Mouse (Mus musculus) C2C12 (cell line): ENCODE results near the gene Mien1. TPM values are rescaled to one million over a fixed set of nuclear protein-coding genes. Genes with fewer than 3 reads are reported as not detected.

Source experiments
- H3K27me3 ChIP-seq: one replicate; pipeline ENCODE4 v1.6.1; 2011; ENCODE audit not compliant: control insufficient read depth, insufficient read depth, insufficient read length
- H3K36me3 ChIP-seq: one replicate; pipeline ENCODE4 v1.6.1; 2011; ENCODE audit not compliant: control insufficient read depth, insufficient read depth
- H3K4me3 ChIP-seq: one replicate; pipeline ENCODE4 v1.5.1; 2011; ENCODE audit warnings: mild to moderate bottlenecking, control low read depth; ENCODE audit not compliant: poor library complexity, insufficient read depth, severe bottlenecking
- H3K79me2 ChIP-seq: one replicate; pipeline ENCODE4 v1.6.1; 2011; ENCODE audit not compliant: control insufficient read depth, insufficient read depth
- H3K79me3 ChIP-seq: one replicate; pipeline ENCODE4 v1.6.1; 2011; ENCODE audit warnings: low read depth, control low read depth
- H3ac ChIP-seq: one replicate; pipeline ENCODE3; 2011; ENCODE audit warnings: low read depth; ENCODE audit not compliant: control insufficient read depth, insufficient read length
- CEBPB ChIP-seq: IDR thresholded peaks from one replicate; pipeline ENCODE4 v1.6.1; 2011; ENCODE audit warnings: low read depth, mild to moderate bottlenecking, control low read depth, moderate library complexity
- CTCF ChIP-seq: IDR thresholded peaks from one replicate; pipeline ENCODE4 v1.5.1; 2011; ENCODE audit not compliant: control insufficient read depth, insufficient read depth, insufficient read length
- FOSL1 ChIP-seq: IDR thresholded peaks from one replicate; pipeline ENCODE4 v1.8.0; 2011; ENCODE audit warnings: mild to moderate bottlenecking, low read length; ENCODE audit not compliant: poor library complexity, insufficient read depth, severe bottlenecking
- MAX ChIP-seq: IDR thresholded peaks from one replicate; pipeline ENCODE4 v1.6.1; 2011; ENCODE audit warnings: mild to moderate bottlenecking, control low read depth
- MYOD1 ChIP-seq: IDR thresholded peaks from one replicate; pipeline ENCODE4 v1.6.1; 2011; ENCODE audit warnings: low read depth; ENCODE audit not compliant: control insufficient read depth, insufficient read length
- MYOG ChIP-seq: IDR thresholded peaks from one replicate; pipeline ENCODE4 v1.6.1; 2011; ENCODE audit not compliant: control insufficient read depth, insufficient read length; ENCODE audit errors: extremely low read depth
- USF1 ChIP-seq: IDR thresholded peaks from one replicate; pipeline ENCODE4 v1.6.1; 2011; ENCODE audit warnings: low read depth, mild to moderate bottlenecking, control low read depth, moderate library complexity
- polyA plus RNA-seq: library from polyadenylated mRNA; unstranded; fragments of >200 nt; fragmentation: generic; extraction: Trizol; gene quantifications from one replicate; pipeline ENCODE4 v1.2.1, GENCODE M21; 2012; ENCODE audit warnings: missing spikeins

The Mien1 gene
- polyA plus RNA-seq, 1 experiment, result 73.7 TPM

DNA sequence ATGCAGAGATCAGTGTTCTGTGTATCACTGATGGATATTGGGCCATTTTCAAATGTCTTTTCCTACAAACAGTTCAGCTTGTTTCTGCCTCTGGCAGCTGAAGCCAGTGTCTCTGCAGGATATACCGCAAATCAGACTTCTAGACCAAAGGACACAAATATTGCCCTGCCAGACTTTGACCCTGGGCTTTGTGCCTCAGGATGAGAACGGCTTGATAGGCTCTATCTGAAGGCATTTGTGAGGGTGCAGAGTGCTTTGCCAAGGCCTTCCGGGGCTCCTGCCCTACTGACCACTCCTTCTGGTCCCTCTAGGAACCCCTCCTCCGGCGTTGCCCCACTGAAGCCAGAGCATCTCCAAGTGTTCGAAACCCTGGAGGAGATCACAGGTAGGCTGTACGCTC is 12.2 kb downstream of the Mien1 start:
- TF ChIP-seq MAX, result no peak
- TF ChIP-seq FOSL1, result no peak
- H3ac ChIP-seq, result no peak overlapping the region
- H3K27me3 ChIP-seq, result no peaks in the 10 kb centered on the region
- H3K36me3 ChIP-seq, result peaks cover 42% of the 10 kb centered on the region
- no peaks in the 10 kb centered on the region for H3K79me2 ChIP-seq
- H3K79me3 ChIP-seq, result no peaks in the 10 kb centered on the region
- no peak overlapping the region for H3K4me3 ChIP-seq

DNA sequence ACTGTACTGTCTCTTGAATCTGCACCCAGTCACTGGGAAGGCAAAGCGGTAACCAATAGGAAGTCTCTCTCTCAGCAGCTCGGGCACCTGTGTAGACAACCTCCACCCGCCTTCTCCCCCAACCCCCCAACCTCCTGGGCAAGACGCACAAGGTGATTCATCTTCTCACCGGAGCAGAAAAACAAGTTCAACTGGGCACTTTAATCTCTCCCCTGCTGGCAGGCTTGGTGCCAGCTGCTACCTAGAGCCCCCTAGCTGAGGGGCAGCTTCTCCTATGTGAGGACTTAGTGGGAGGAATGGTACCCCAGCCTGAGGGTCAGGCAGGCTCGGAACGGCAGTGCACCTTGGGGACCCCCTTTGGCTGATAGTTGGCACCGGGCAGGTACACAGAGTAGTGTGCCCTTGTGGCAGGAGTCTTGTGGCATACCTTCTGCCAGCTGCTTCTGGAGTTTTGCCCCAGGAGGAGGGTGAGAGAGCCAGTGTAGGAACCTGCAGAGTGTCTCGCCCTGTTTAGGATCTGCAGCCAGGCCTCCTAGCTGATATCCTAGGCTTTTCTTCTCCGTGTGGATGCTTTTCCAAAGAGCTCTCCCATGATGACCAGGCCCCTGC is 19.7 kb downstream of the Mien1 start:
- Histone ChIP-seq H3K27me3 (no peaks in the 10 kb centered on the region), H3K4me3 (no peak overlapping the region), H3K79me2 (peaks cover 31% of the 10 kb centered on the region), H3ac (no peak overlapping the region), H3K79me3 (peaks cover 17% of the 10 kb centered on the region), H3K36me3 (peaks cover 17% of the 10 kb centered on the region)
- no peak for TF ChIP-seq CTCF
- no peak for TF ChIP-seq CEBPB
- TF ChIP-seq FOSL1, result no peak
- no peak for TF ChIP-seq MYOG
- TF ChIP-seq MYOD1, result no peak
- TF ChIP-seq MAX, result no peak
- TF ChIP-seq USF1, result no peak

DNA sequence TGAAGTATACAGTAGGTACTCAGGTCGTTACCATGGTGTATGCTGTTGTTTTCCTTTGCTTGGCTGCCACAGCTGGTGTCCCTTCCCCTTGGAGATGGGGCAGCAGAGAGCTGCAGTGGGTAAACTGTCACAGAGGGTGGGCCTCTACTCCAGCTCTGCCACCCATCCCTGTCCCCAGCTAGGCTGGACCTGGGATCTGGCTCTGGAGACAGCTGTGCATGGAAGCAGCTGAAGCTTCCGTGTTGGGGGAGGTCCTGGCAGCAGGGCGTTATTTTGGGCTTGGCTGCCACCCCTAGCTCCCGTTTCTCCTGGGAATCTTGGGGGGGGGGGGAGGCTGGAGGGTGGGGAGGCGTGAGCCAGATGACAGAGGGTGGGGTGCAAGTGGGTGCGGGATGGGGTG is 20.5 kb downstream of the Mien1 start:
- Histone ChIP-seq H3K79me2 (peaks cover 39% of the 10 kb centered on the region), H3K4me3 (no peak overlapping the region), H3K79me3 (peaks cover 17% of the 10 kb centered on the region), H3K27me3 (no peaks in the 10 kb centered on the region), H3K36me3 (peaks cover 16% of the 10 kb centered on the region), H3ac (no peak overlapping the region)
- TF ChIP-seq MAX (no peak), CTCF (no peak), CEBPB (no peak)

DNA sequence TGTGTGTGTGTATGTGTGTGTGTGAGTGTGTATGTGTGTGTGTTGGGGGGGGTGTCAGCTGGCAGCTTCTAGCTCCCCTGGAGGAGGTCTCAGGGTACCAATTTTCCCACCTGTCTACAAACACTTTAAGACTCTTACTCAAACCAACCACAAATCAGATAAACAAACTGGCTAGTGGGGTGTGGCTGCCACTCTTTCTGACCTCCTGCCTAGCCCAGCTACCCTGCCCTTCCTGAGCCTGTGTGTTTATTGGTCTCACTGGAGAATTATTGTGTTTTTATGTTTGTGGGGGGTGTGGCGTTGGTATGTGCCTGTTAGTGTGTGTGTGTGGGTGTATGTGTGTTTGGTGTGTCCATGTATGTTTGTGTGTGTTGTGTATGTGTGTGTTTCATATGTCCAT is 21.7 kb downstream of the Mien1 start:
- Histone ChIP-seq H3K4me3 (no peak overlapping the region), H3K79me3 (peaks cover 20% of the 10 kb centered on the region), H3ac (no peak overlapping the region), H3K79me2 (peaks cover 47% of the 10 kb centered on the region), H3K27me3 (no peaks in the 10 kb centered on the region), H3K36me3 (peaks cover 9% of the 10 kb centered on the region)
- no peak for TF ChIP-seq MAX
- TF ChIP-seq MYOD1, result no peak
- no peak for TF ChIP-seq CEBPB
- no peak for TF ChIP-seq FOSL1
- TF ChIP-seq CTCF, result no peak
- no peak for TF ChIP-seq USF1
- TF ChIP-seq MYOG, result no peak

DNA sequence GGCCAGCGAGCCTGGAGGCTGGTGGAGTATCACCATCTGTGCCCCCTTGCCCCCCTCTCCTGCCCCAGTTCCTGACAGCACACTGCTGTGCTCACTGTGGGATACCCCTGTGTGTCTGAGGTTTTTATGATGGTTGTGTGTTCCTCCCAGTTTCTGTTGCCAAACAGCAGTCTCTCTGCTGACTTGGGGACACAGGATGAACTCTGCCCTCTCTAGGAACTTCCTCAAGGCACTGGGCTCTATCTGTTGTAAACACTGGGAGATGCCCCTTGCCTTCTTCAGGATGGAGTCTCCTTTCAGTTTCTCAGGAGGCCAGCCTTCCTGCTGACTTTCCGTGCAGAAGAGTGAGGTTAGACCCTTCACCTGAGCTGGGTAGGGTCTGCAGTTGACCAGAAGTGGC is 24.6 kb downstream of the Mien1 start:
- Histone ChIP-seq H3ac (peak overlapping the region; percentile 25), H3K4me3 (no peak overlapping the region), H3K27me3 (no peaks in the 10 kb centered on the region), H3K79me2 (peaks cover 47% of the 10 kb centered on the region), H3K36me3 (no peaks in the 10 kb centered on the region), H3K79me3 (peaks cover 20% of the 10 kb centered on the region)
- TF ChIP-seq FOSL1 (no peak), MYOD1 (no peak), CEBPB (no peak), CTCF (no peak), USF1 (no peak), MYOG (no peak), MAX (no peak)

- Histone ChIP-seq H3K27me3 (no peaks in the 10 kb centered on the region), H3ac (peak overlapping the region; percentile 35), H3K36me3 (no peaks in the 10 kb centered on the region), H3K79me3 (peaks cover 19% of the 10 kb centered on the region), H3K79me2 (peaks cover 47% of the 10 kb centered on the region), H3K4me3 (peak overlapping the region; percentile 78)
- TF ChIP-seq CEBPB (no peak), MYOD1 (no peak), MAX (no peak), FOSL1 (no peak), USF1 (no peak), MYOG (no peak), CTCF (no peak)
Measured at GRCm38 (mm10) chr11:98413731-98414130, 25.1 kb downstream of the Mien1 start.

GRCm38 (mm10) chr11:98412797-98413301 is 25.9 kb downstream of the Mien1 start:
- Histone ChIP-seq H3K36me3 (no peaks in the 10 kb centered on the region), H3K4me3 (peak overlapping the region; percentile 78), H3K79me2 (peaks cover 47% of the 10 kb centered on the region), H3K79me3 (peaks cover 17% of the 10 kb centered on the region), H3K27me3 (no peaks in the 10 kb centered on the region), H3ac (peak overlapping the region; percentile 98)
- TF ChIP-seq CEBPB, result no peak
- TF ChIP-seq USF1, result no peak
- TF ChIP-seq CTCF, result no peak
- no peak for TF ChIP-seq MAX
- TF ChIP-seq MYOG, result no peak
- no peak for TF ChIP-seq MYOD1
- no peak for TF ChIP-seq FOSL1
